Mouse (Mus musculus) kidney, adult 2 months (tissue): ENCODE data around the gene Ctr9.

Source experiments
- CTCF ChIP-seq: fragments of 200-500 bp; conservative IDR thresholded peaks from 2 replicates; pipeline ENCODE4 v1.5.1; 2011; ENCODE audit warnings: low read depth, mild to moderate bottlenecking, control low read depth, low read length, moderate library complexity, mixed read lengths; ENCODE audit not compliant: insufficient read depth, insufficient read length
- POLR2A ChIP-seq: fragments of 200-500 bp; IDR thresholded peaks from one replicate; pipeline ENCODE4 v1.6.1; 2011; ENCODE audit warnings: low read depth, low read length, control low read depth

DNA sequence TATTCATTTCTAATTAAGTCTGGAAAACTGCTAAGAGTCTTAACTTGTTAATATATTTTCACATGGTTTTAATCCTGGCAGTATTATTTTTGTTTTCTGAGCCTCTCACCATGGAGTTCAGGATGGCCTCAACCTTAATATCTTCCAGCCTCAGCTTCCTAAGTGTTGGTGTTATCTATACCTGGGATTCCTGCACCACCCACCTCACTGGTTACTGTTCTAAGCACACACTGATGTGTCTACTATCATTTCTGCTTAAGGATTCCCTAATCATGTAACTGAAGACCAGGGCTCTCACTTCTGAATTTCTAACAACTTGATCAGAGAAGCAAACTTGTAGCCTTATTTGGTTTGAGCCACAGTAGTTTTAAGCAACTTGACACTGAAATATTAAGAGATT, 56.4 kb downstream of the Ctr9 start:
- TF ChIP-seq CTCF (no peak), POLR2A (no peak)
